Mouse (Mus musculus) G1E (cell line): ENCODE data around the gene Mgat2. TPM values are rescaled to one million over a fixed set of nuclear protein-coding genes. Genes with fewer than 3 reads are reported as not detected.

Source experiments
- ATAC-seq: 2 replicates; pipeline ENCODE4 v1.8.0; 2016; ENCODE audit warnings: mild to moderate bottlenecking; ENCODE audit not compliant: insufficient number of reproducible peaks, poor library complexity, low FRiP score, severe bottlenecking; ENCODE audit errors: extremely low read depth
- DNase-seq: peaks from one replicate; pipeline ENCODE4 v3.0.0; 2012; ENCODE audit warnings: low spot score
- H3K27me3 ChIP-seq: 2 replicates; pipeline ENCODE4 v1.6.1; 2012; ENCODE audit warnings: mild to moderate bottlenecking, low read length, inconsistent platforms; ENCODE audit not compliant: insufficient read depth
- H3K36me3 ChIP-seq: replicated peaks from 2 replicates; pipeline ENCODE3; 2012; ENCODE audit warnings: mild to moderate bottlenecking, inconsistent platforms
- H3K4me1 ChIP-seq: 2 replicates; pipeline ENCODE4 v1.6.1; 2012; ENCODE audit warnings: low read depth, low read length, inconsistent platforms, mixed read lengths; ENCODE audit not compliant: insufficient read depth
- H3K4me3 ChIP-seq: 2 replicates; pipeline ENCODE4 v1.5.1; 2012; ENCODE audit warnings: low read depth, mild to moderate bottlenecking, inconsistent platforms, low read length, moderate library complexity, mixed read lengths
- H3K9me3 ChIP-seq: replicated peaks from 2 replicates; pipeline ENCODE4 v1.6.1; 2012; ENCODE audit warnings: inconsistent platforms
- CTCF ChIP-seq: IDR thresholded peaks from 2 replicates; pipeline ENCODE4 v1.5.1; 2012; ENCODE audit warnings: low read depth, low read length, inconsistent platforms, mixed read lengths
- GATA1 ChIP-seq: IDR thresholded peaks from 2 replicates; pipeline ENCODE4 v1.6.1; 2012; ENCODE audit warnings: borderline replicate concordance, low read length, inconsistent platforms, mixed read lengths
- GATA2 ChIP-seq: IDR thresholded peaks from 2 replicates; pipeline ENCODE4 v1.6.1; 2012; ENCODE audit warnings: low read depth, low read length, inconsistent platforms, borderline replicate concordance
- POLR2AphosphoS5 ChIP-seq: IDR thresholded peaks from 2 replicates; pipeline ENCODE4 v1.6.1; 2012; ENCODE audit warnings: low read depth, low read length, inconsistent platforms; ENCODE audit not compliant: insufficient replicate concordance
- TAL1 ChIP-seq: conservative IDR thresholded peaks from 2 replicates; pipeline ENCODE4 v1.6.1; 2012; ENCODE audit warnings: low read depth, low read length, inconsistent platforms, mixed read lengths
- polyA plus RNA-seq: library from polyadenylated mRNA; stranded (reverse); fragments of >175 nt; gene quantifications from 2 replicates; pipeline ENCODE4 v1.2.3, GENCODE M21; 2012
- total RNA-seq, 2 experiments: library from RNA; stranded (forward) in 1 of 2; stranded (reverse) in 1 of 2; fragments of 200-1000 nt in 1 of 2; fragments of >200 nt in 1 of 2; fragmentation: Nextera tagmentation in 1 of 2; gene quantifications; 2 replicates each; pipeline ENCODE4 v1.2.3; 2014 to 2017

Gene Mgat2
- 107 and 112 TPM in 2 replicates for total RNA-seq (2014; fragmentation: Nextera tagmentation)
- total RNA-seq (2017): 118 and 119 TPM in 2 replicates
- 50.7 and 61.0 TPM in 2 replicates for polyA plus RNA-seq

GRCm38 (mm10) chr12:69183583-69184308, at the start of gene Mgat2, which contains the start of gene Rpl36al:
TSS of gene Mgat2 (plus strand) at chr12:69184157.
TSS of gene Rpl36al (minus strand) at chr12:69184083.
- Histone ChIP-seq H3K4me3 (peak within 1 kb of the TSS; percentile 90), H3K27me3 (no peaks in the 10 kb centered on the region), H3K36me3 (peaks cover 63% of the 10 kb centered on the region), H3K9me3 (no peaks in the 10 kb centered on the region), H3K4me1 (peaks cover 54% of the 10 kb centered on the region)
- TF ChIP-seq POLR2AphosphoS5 (0 out of 2 replicates have a peak, but pooled peaks have one; percentile 27), TAL1 (no peak)
- peak; percentile 85 for ATAC-seq
- peak; percentile 99 for DNase-seq

- no peaks in the 10 kb centered on the region for H3K36me3 ChIP-seq
- H3K4me3 ChIP-seq: no peak overlapping the region
- DNase-seq (no peak), ATAC-seq (no peak)
- no peak for TF ChIP-seq POLR2AphosphoS5
- H3K9me3 ChIP-seq: no peaks in the 10 kb centered on the region
- peaks cover 35% of the 10 kb centered on the region for H3K27me3 ChIP-seq
- peaks cover 2% of the 10 kb centered on the region; the same call in 1 of the 2 replicates for H3K4me1 ChIP-seq
Observed at GRCm38 (mm10) chr12:69139201-69139600, 44.8 kb upstream of the Mgat2 start.

- Histone ChIP-seq H3K9me3 (no peaks in the 10 kb centered on the region), H3K4me3 (no peak overlapping the region), H3K4me1 (peaks cover 2% of the 10 kb centered on the region; the same call in 1 of the 2 replicates), H3K36me3 (no peaks in the 10 kb centered on the region), H3K27me3 (peaks cover 35% of the 10 kb centered on the region)
- no peak for ATAC-seq
- DNase-seq: no peak
- no peak for TF ChIP-seq POLR2AphosphoS5
- TF ChIP-seq GATA1: no peak
- no peak for TF ChIP-seq CTCF
- TF ChIP-seq TAL1: no peak
- TF ChIP-seq GATA2: no peak
Observed at GRCm38 (mm10) chr12:69139841-69140240, 44.1 kb upstream of the Mgat2 start.

GRCm38 (mm10) chr12:69143460-69143859, 40.5 kb upstream of the Mgat2 start:
- no peaks in the 10 kb centered on the region for H3K9me3 ChIP-seq
- peaks cover 12% of the 10 kb centered on the region for H3K4me1 ChIP-seq
- H3K36me3 ChIP-seq: no peaks in the 10 kb centered on the region
- no peak overlapping the region for H3K4me3 ChIP-seq
- ATAC-seq: no peak
- TF ChIP-seq TAL1 (no peak), GATA1 (no peak), POLR2AphosphoS5 (no peak), GATA2 (no peak), CTCF (no peak)
- H3K27me3 ChIP-seq: peaks cover 39% of the 10 kb centered on the region
- no peak for DNase-seq

- no peak for ATAC-seq
- TF ChIP-seq GATA2: no peak
- no peak for TF ChIP-seq POLR2AphosphoS5
- TF ChIP-seq TAL1: no peak
- TF ChIP-seq GATA1: no peak
- TF ChIP-seq CTCF: no peak
- DNase-seq: no peak
- no peaks in the 10 kb centered on the region for H3K36me3 ChIP-seq
- H3K9me3 ChIP-seq: no peaks in the 10 kb centered on the region
- peaks cover 10% of the 10 kb centered on the region for H3K4me1 ChIP-seq
- H3K4me3 ChIP-seq: no peak overlapping the region
- peaks cover 28% of the 10 kb centered on the region for H3K27me3 ChIP-seq
Observed at GRCm38 (mm10) chr12:69147166-69147735, 36.7 kb upstream of the Mgat2 start.

- H3K9me3 ChIP-seq: no peaks in the 10 kb centered on the region
- DNase-seq (no peak), ATAC-seq (no peak)
- peaks cover 10% of the 10 kb centered on the region for H3K4me1 ChIP-seq
- H3K36me3 ChIP-seq: peaks cover 4% of the 10 kb centered on the region
- no peak overlapping the region for H3K4me3 ChIP-seq
- TF ChIP-seq CTCF: no peak
- no peak for TF ChIP-seq POLR2AphosphoS5
- no peak for TF ChIP-seq TAL1
- no peak for TF ChIP-seq GATA1
- TF ChIP-seq GATA2: no peak
- H3K27me3 ChIP-seq: peaks cover 20% of the 10 kb centered on the region
Observed at GRCm38 (mm10) chr12:69150049-69150448, 33.9 kb upstream of the Mgat2 start.

GRCm38 (mm10) chr12:69155923-69156322, 28.0 kb upstream of the Mgat2 start:
- no peak for TF ChIP-seq POLR2AphosphoS5
- no peak for TF ChIP-seq GATA2
- no peak for TF ChIP-seq TAL1
- TF ChIP-seq CTCF: no peak
- TF ChIP-seq GATA1: no peak
- ATAC-seq (no peak), DNase-seq (no peak)
- Histone ChIP-seq H3K27me3 (no peaks in the 10 kb centered on the region), H3K4me3 (no peak overlapping the region), H3K4me1 (peaks cover 20% of the 10 kb centered on the region), H3K9me3 (no peaks in the 10 kb centered on the region), H3K36me3 (peaks cover 35% of the 10 kb centered on the region)
